Mouse (Mus musculus) limb, embryonic 10.5 days (tissue): ENCODE data around the gene Tns3. TPM values are rescaled to one million over a fixed set of nuclear protein-coding genes. Genes with fewer than 3 reads are reported as not detected.
A peak's percentile ranks its signal among the peaks of the same experiment; 100 is the strongest.

Source experiments
- DNase-seq: peaks from one replicate; pipeline ENCODE4 v3.0.0-alpha.2; 2017; ENCODE audit warnings: low spot score
- H3K27ac ChIP-seq: fragments of 300-500 bp; sonication (generic); 2 replicates; pipeline ENCODE4 v1.5.1; 2016; ENCODE audit warnings: mild to moderate bottlenecking
- H3K27me3 ChIP-seq: fragments of 300-500 bp; sonication (generic); 2 replicates; pipeline ENCODE4 v1.6.1; 2016; ENCODE audit warnings: low read depth, mild to moderate bottlenecking; ENCODE audit not compliant: poor library complexity, severe bottlenecking
- H3K36me3 ChIP-seq: fragments of 300-500 bp; sonication (generic); 2 replicates; pipeline ENCODE4 v1.6.1; 2016; ENCODE audit warnings: mild to moderate bottlenecking, moderate library complexity
- H3K4me1 ChIP-seq: fragments of 300-500 bp; sonication (generic); 2 replicates; pipeline ENCODE4 v1.6.1; 2016
- H3K4me3 ChIP-seq: fragments of 300-500 bp; sonication (generic); 2 replicates; pipeline ENCODE4 v1.5.1; 2016; ENCODE audit warnings: mild to moderate bottlenecking, moderate library complexity
- H3K9me3 ChIP-seq: fragments of 300-500 bp; sonication (generic); replicated peaks from 2 replicates; pipeline ENCODE4 v1.6.1; 2016; ENCODE audit warnings: mild to moderate bottlenecking
- WGBS: fragments of 180-500 bp; shearing (Covaris S2); methylation state at CpG from one replicate; pipeline ENCODE4 v1.1.7; 2016; 5-methylcytosine and 5-hydroxymethylcytosine counted together
- polyA plus RNA-seq: library from polyadenylated mRNA; unstranded; fragments of >200 nt; fragmentation: Nextera tagmentation; extraction: Ambion mirVana; gene quantifications from 2 replicates; pipeline ENCODE4 v1.2.1, GENCODE M21; 2016

The Tns3 gene
- polyA plus RNA-seq, 1 experiment from 2014 or later, result 35.6 TPM

- WGBS, result 90% methylated on average over 10 of the region's 10 CpGs
- Histone ChIP-seq H3K27me3 (no peaks in the 10 kb centered on the region), H3K9me3 (no peaks in the 10 kb centered on the region), H3K36me3 (peaks cover 79% of the 10 kb centered on the region), H3K4me1 (no peaks in the 10 kb centered on the region), H3K4me3 (no peak overlapping the region), H3K27ac (no peak overlapping the region)
- no peak for DNase-seq
These were observed 88.8 kb downstream of the Tns3 start for GRCm38 (mm10) chr11:8575217-8576180.

- WGBS, result 91% methylated on average over 6 of the region's 6 CpGs
- peaks cover 71% of the 10 kb centered on the region for H3K36me3 ChIP-seq
- no peak overlapping the region for H3K27ac ChIP-seq
These were observed 89.8 kb downstream of the Tns3 start for GRCm38 (mm10) chr11:8574562-8574961.

DNA sequence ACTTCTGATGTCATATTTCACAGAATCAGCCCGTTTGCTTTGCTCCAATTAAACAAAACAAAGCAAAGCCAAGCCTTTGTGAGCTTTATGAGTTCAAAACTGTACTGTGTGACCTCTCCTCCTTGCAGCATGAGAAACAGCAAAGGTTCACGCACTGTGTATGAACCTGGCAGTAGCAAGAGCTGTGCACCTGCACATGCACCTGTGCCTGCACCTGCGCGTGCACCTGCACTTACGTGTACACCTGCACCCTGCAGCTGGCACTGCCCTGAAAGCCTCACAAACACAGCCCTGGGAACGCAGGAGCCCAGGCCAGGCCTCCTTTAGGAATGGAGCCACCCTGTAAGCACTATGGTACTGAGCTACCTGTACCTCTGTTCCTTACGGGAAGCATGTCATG lies 91.6 kb downstream of the Tns3 start:
- DNase-seq, result no peak
- Histone ChIP-seq H3K4me3 (no peak overlapping the region), H3K9me3 (no peaks in the 10 kb centered on the region), H3K27ac (no peak overlapping the region), H3K4me1 (peaks cover 3% of the 10 kb centered on the region; the same call in 1 of the 2 replicates), H3K27me3 (no peaks in the 10 kb centered on the region), H3K36me3 (peaks cover 65% of the 10 kb centered on the region)
- WGBS, result 90% methylated on average over 7 of the region's 7 CpGs

More at GRCm38 (mm10) chr11:8574562-8574961, 89.8 kb downstream of the Tns3 start:
- no peak for DNase-seq
- Histone ChIP-seq H3K27me3 (no peaks in the 10 kb centered on the region), H3K4me3 (no peak overlapping the region), H3K4me1 (peaks cover 3% of the 10 kb centered on the region; the same call in 1 of the 2 replicates), H3K9me3 (no peaks in the 10 kb centered on the region)

DNA sequence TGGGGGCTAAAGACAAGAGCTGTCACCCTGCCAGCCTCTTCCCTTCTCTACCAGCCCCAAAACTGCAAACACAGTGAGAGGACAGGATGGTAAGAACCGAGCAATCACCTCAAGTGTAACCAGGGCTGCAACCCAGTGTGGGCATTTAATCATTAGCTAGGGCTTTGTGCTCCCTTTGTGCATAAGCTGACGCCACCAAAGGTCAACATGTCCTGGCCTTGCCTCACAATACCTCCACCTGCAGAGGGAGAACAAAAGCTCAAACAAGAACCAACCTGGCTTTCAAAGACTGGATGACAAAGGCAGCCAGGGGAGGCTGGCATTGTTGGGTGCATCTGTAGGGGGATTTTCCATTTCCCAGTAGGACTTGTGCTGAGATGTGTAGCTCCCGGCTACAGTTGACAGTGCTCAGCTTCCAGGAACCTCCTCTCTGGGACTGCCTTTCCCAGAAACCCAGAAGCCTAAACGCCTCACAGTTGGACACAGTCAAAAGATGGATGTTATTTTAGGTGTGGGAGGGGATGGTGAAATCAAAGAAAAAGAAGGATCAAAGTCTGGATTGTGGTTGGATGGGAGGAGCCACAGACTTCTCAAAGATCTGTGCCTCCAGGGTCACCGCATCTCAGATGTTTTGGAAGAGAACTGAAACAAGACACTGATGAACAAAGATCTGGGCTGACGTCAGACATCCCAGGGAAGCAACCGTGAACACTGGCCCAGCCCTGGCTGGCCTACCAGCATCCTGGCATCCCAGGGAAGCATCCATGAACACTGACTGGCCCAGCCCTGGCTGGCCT lies 94.9 kb downstream of the Tns3 start:
- H3K4me3 ChIP-seq, result no peak overlapping the region
- H3K36me3 ChIP-seq, result peaks cover 65% of the 10 kb centered on the region
- H3K9me3 ChIP-seq, result no peaks in the 10 kb centered on the region
- 51% methylated on average over 7 of the region's 7 CpGs for WGBS
- H3K4me1 ChIP-seq, result peaks cover 3% of the 10 kb centered on the region; the same call in 1 of the 2 replicates
- DNase-seq, result no peak
- no peak overlapping the region for H3K27ac ChIP-seq
- no peaks in the 10 kb centered on the region for H3K27me3 ChIP-seq

GRCm38 (mm10) chr11:8568829-8569228 lies 95.5 kb downstream of the Tns3 start:
- Histone ChIP-seq H3K27ac (no peak overlapping the region), H3K4me1 (peaks cover 7% of the 10 kb centered on the region; the same call in 1 of the 2 replicates), H3K36me3 (peaks cover 65% of the 10 kb centered on the region), H3K4me3 (no peak overlapping the region), H3K9me3 (no peaks in the 10 kb centered on the region), H3K27me3 (no peaks in the 10 kb centered on the region)
- DNase-seq, result no peak
- WGBS, result 82% methylated on average over 7 of the region's 7 CpGs

- Histone ChIP-seq H3K27me3 (no peaks in the 10 kb centered on the region), H3K4me1 (peaks cover 22% of the 10 kb centered on the region), H3K9me3 (no peaks in the 10 kb centered on the region), H3K36me3 (peaks cover 51% of the 10 kb centered on the region), H3K4me3 (no peak overlapping the region), H3K27ac (no peak overlapping the region)
- no peak for DNase-seq
- WGBS, result 93% methylated on average over 3 of the region's 3 CpGs
These were observed 98.0 kb downstream of the Tns3 start for GRCm38 (mm10) chr11:8566250-8566853.

GRCm38 (mm10) chr11:8558761-8559282 lies 105.5 kb downstream of the Tns3 start:
- Histone ChIP-seq H3K4me1 (peaks cover 48% of the 10 kb centered on the region), H3K4me3 (no peak overlapping the region), H3K36me3 (peaks cover 36% of the 10 kb centered on the region), H3K9me3 (no peaks in the 10 kb centered on the region), H3K27me3 (no peaks in the 10 kb centered on the region), H3K27ac (no peak overlapping the region)
- no peak for DNase-seq
- WGBS, result 90% methylated on average over 12 of the region's 12 CpGs

GRCm38 (mm10) chr11:8558258-8558657 lies 106.1 kb downstream of the Tns3 start:
- Histone ChIP-seq H3K36me3 (peaks cover 36% of the 10 kb centered on the region), H3K27me3 (no peaks in the 10 kb centered on the region), H3K4me3 (no peak overlapping the region), H3K27ac (no peak overlapping the region), H3K9me3 (no peaks in the 10 kb centered on the region), H3K4me1 (peaks cover 43% of the 10 kb centered on the region)
- DNase-seq, result no peak
- WGBS, result 87% methylated on average over 9 of the region's 9 CpGs

DNA sequence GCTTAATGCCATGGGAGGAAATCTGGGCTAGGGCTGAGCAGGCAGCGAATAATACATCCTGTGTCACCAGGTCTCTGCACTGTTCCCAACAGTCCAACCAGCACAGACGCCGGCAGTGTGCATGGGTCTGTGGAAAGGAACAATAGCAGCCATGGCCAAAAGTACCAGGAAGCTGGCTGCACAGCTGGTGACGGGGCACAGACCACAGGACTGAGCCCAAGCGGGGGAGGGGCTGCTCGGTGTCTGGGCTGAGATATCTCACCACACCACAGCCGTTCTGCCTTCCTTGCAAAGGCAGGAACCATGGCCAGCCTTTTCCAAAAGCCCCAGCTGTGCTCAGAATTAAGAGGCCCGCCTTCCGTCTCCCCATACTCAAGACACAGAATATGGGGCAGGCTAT lies 107.3 kb downstream of the Tns3 start:
- peak; percentile 51 for DNase-seq
- 59% methylated on average over 9 of the region's 9 CpGs for WGBS

GRCm38 (mm10) chr11:8551710-8552109 lies 112.6 kb downstream of the Tns3 start:
- Histone ChIP-seq H3K27ac (no peak overlapping the region), H3K4me1 (peaks cover 4% of the 10 kb centered on the region; the same call in 1 of the 2 replicates), H3K4me3 (no peak overlapping the region), H3K27me3 (no peaks in the 10 kb centered on the region), H3K36me3 (peaks cover 66% of the 10 kb centered on the region), H3K9me3 (no peaks in the 10 kb centered on the region)
- DNase-seq, result no peak
- 96% methylated on average over 5 of the region's 5 CpGs for WGBS

More for the DNA sequence above, 107.3 kb downstream of the Tns3 start:
- Histone ChIP-seq H3K9me3 (no peaks in the 10 kb centered on the region), H3K4me3 (no peak overlapping the region), H3K36me3 (peaks cover 43% of the 10 kb centered on the region), H3K27me3 (no peaks in the 10 kb centered on the region), H3K4me1 (peaks cover 34% of the 10 kb centered on the region), H3K27ac (peak overlapping the region; percentile 36; the same call in 1 of the 2 replicates)

- no peak for DNase-seq
- 82% methylated on average over 5 of the region's 5 CpGs for WGBS
These were observed 116.7 kb downstream of the Tns3 start for GRCm38 (mm10) chr11:8547661-8548060.

GRCm38 (mm10) chr11:8545798-8546197 lies 118.5 kb downstream of the Tns3 start:
- WGBS, result 96% methylated on average over 1 of the region's 1 CpGs
- peak; percentile 45 for DNase-seq
- H3K27me3 ChIP-seq, result no peaks in the 10 kb centered on the region
- H3K4me1 ChIP-seq, result no peaks in the 10 kb centered on the region
- no peak overlapping the region for H3K4me3 ChIP-seq
- H3K9me3 ChIP-seq, result no peaks in the 10 kb centered on the region
- H3K27ac ChIP-seq, result no peak overlapping the region
- H3K36me3 ChIP-seq, result peaks cover 88% of the 10 kb centered on the region

More at GRCm38 (mm10) chr11:8547661-8548060, 116.7 kb downstream of the Tns3 start:
- Histone ChIP-seq H3K4me3 (no peak overlapping the region), H3K9me3 (no peaks in the 10 kb centered on the region), H3K4me1 (no peaks in the 10 kb centered on the region), H3K27me3 (no peaks in the 10 kb centered on the region), H3K36me3 (peaks cover 88% of the 10 kb centered on the region), H3K27ac (no peak overlapping the region)
